Mouse (Mus musculus) neural tube, embryonic 13.5 days (tissue): ENCODE data around the gene Hspb11. TPM values are rescaled to one million over a fixed set of nuclear protein-coding genes. Genes with fewer than 3 reads are reported as not detected.

Source experiments
- ATAC-seq: fragments of 200-750 bp; cut with Nextera tagmentation; 2 replicates; pipeline ENCODE4 v1.8.0; 2017; ENCODE audit warnings: low read depth, mild to moderate bottlenecking, moderate TSS enrichment, moderate library complexity
- H3K27ac ChIP-seq: fragments of 300-500 bp; sonication (generic); replicated peaks from 2 replicates; pipeline ENCODE4 v1.5.1; 2015; ENCODE audit warnings: moderate library complexity, mild to moderate bottlenecking, inconsistent platforms
- H3K27me3 ChIP-seq: fragments of 300-500 bp; sonication (generic); 2 replicates; pipeline ENCODE4 v1.6.1; 2015; ENCODE audit warnings: mild to moderate bottlenecking, inconsistent platforms
- H3K36me3 ChIP-seq: fragments of 300-500 bp; sonication (generic); 2 replicates; pipeline ENCODE4 v1.6.1; 2015; ENCODE audit warnings: mild to moderate bottlenecking, inconsistent platforms
- H3K4me1 ChIP-seq: fragments of 300-500 bp; sonication (generic); replicated peaks from 2 replicates; pipeline ENCODE4 v1.6.1; 2015; ENCODE audit warnings: inconsistent platforms
- H3K4me2 ChIP-seq: fragments of 300-500 bp; sonication (generic); 2 replicates; pipeline ENCODE4 v1.6.1; 2015; ENCODE audit warnings: inconsistent platforms, mild to moderate bottlenecking, moderate library complexity
- H3K4me3 ChIP-seq: fragments of 300-500 bp; sonication (generic); 2 replicates; pipeline ENCODE4 v1.5.1; 2015; ENCODE audit warnings: mild to moderate bottlenecking, inconsistent platforms
- H3K9ac ChIP-seq: fragments of 300-500 bp; sonication (generic); 2 replicates; pipeline ENCODE4 v1.6.1; 2015; ENCODE audit warnings: moderate library complexity, mild to moderate bottlenecking, inconsistent platforms
- H3K9me3 ChIP-seq: fragments of 300-500 bp; sonication (generic); 2 replicates; pipeline ENCODE4 v1.6.1; 2016; ENCODE audit warnings: inconsistent platforms
- WGBS: fragments of 180-500 bp; shearing (Covaris S2); methylation state at CpG from one replicate; pipeline ENCODE4 v1.1.7; 2015; 5-methylcytosine and 5-hydroxymethylcytosine counted together
- polyA plus RNA-seq: library from polyadenylated mRNA; unstranded; fragments of >200 nt; fragmentation: Nextera tagmentation; extraction: Ambion mirVana; gene quantifications from 2 replicates; pipeline ENCODE4 v1.2.1, GENCODE M21; 2015

Hspb11 gene
- polyA plus RNA-seq = 47.1 and 51.6 TPM in 2 replicates

DNA sequence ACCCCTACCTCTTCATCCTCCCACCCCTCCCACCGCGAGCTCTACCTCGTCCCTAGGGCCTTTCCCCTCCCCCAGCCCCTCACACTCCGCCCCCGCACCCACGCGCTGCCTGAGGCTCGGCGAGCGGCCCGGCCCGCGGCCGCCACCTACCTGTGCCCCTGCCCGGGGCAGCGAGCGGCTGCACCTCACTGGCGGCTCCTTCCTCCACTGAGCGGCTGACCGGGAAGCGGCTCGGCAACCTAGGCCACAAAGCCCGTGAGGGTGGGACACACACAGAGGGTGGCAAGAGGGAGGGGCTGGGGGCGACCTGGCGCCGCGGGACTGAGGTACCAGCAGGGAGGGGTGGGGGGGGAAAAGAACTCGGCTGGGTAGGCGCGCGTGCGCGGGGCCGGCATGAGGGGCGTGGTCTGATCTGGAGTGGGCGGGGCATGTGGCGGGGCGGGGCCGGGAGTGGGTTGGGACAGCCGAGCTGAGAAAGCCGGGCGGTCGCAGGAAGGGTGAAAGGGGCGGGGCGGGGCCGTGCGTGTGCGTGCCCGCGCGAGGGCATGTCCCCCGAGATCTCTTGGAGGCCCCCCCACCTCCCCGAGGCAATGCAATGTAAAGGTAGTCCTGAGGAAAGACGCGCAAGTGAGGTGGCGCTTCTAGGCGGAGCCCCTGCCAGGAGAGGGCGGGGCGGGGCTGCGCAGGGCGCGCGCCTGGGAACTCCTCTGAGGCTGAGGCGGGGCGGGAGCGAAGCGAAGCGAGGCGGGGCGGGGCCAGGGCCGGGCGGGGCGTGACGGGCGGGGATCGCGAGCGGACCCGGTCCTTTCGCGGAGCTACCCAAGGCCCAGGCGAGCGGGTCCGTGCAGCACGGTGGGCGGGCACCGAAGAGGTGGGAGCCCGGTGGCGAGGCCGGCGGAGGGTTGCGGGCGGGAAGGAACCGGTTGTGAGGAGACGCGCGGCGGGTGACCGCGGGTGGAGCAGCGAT lies at the start of gene Hspb11, which contains the start of gene Lrrc42:
Gene Hspb11 (plus strand): TSS at position 469 of the 967 bp plus-strand sequence.
Gene Lrrc42 (minus strand): TSS at position 408 of the 967 bp plus-strand sequence.
- peak within 1 kb of the TSS; percentile 94 for H3K27ac ChIP-seq
- no peaks in the 10 kb centered on the region for H3K36me3 ChIP-seq
- peak within 1 kb of the TSS; percentile 69 for H3K4me2 ChIP-seq
- under 1% methylated on average over 91 of the region's 101 CpGs for WGBS
- peak; percentile 96 for ATAC-seq
- peaks cover 52% of the 10 kb centered on the region for H3K4me1 ChIP-seq
- H3K9ac ChIP-seq = peak within 1 kb of the TSS; percentile 85
- H3K4me3 ChIP-seq = peak within 1 kb of the TSS; percentile 80
- no peaks in the 10 kb centered on the region for H3K9me3 ChIP-seq
- H3K27me3 ChIP-seq = no peaks in the 10 kb centered on the region

DNA sequence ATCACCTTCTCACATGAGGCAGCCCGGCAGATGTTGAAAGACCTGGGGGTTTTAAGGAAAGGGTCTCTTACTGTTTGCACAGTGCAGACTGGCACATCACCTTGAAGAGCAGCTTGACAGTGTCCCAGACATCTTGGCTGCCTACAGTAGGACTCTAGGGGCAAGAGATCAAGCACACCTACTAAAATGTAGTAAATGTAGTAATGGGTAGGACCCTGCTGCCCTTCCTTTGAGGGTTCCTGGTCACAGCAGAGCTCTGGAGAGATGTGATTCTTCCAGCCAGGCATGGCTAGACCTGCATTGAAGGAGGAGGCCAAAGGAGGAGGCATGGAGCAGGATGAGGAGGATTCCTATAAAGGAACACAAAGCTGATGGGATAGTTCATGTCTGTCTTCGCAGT lies 46.4 kb upstream of the Hspb11 start:
- H3K27ac ChIP-seq = no peak overlapping the region
- H3K4me3 ChIP-seq = no peak overlapping the region
- H3K27me3 ChIP-seq = no peaks in the 10 kb centered on the region
- ATAC-seq = no peak
- no peak overlapping the region for H3K4me2 ChIP-seq
- WGBS = 95% methylated on average over 2 of the region's 2 CpGs
- peaks cover 71% of the 10 kb centered on the region for H3K36me3 ChIP-seq
- H3K9me3 ChIP-seq = no peaks in the 10 kb centered on the region
- H3K9ac ChIP-seq = no peak overlapping the region
- no peaks in the 10 kb centered on the region for H3K4me1 ChIP-seq

GRCm38 (mm10) chr4:107208880-107209279 lies 44.5 kb upstream of the Hspb11 start, which contains the start of gene Ldlrad1:
Gene Ldlrad1, plus strand, starts transcription at chr4:107209180.
- no peak within 1 kb of the TSS for H3K4me3 ChIP-seq
- H3K27ac ChIP-seq = no peak within 1 kb of the TSS
- H3K9me3 ChIP-seq = no peaks in the 10 kb centered on the region
- no peak for ATAC-seq
- WGBS = 95% methylated on average over 3 of the region's 3 CpGs
- no peak within 1 kb of the TSS for H3K9ac ChIP-seq
- H3K4me2 ChIP-seq = no peak within 1 kb of the TSS
- H3K4me1 ChIP-seq = no peaks in the 10 kb centered on the region; the same call in 1 of the 2 replicates
- no peaks in the 10 kb centered on the region for H3K27me3 ChIP-seq
- peaks cover 52% of the 10 kb centered on the region for H3K36me3 ChIP-seq

GRCm38 (mm10) chr4:107210483-107211097 lies 42.8 kb upstream of the Hspb11 start:
- Histone ChIP-seq H3K27ac (no peak overlapping the region), H3K9ac (no peak overlapping the region), H3K4me3 (no peak overlapping the region), H3K36me3 (peaks cover 35% of the 10 kb centered on the region), H3K4me2 (no peak overlapping the region), H3K9me3 (no peaks in the 10 kb centered on the region), H3K4me1 (no peaks in the 10 kb centered on the region; the same call in 1 of the 2 replicates), H3K27me3 (no peaks in the 10 kb centered on the region)
- ATAC-seq = no peak
- WGBS = 80% methylated on average over 5 of the region's 5 CpGs

DNA sequence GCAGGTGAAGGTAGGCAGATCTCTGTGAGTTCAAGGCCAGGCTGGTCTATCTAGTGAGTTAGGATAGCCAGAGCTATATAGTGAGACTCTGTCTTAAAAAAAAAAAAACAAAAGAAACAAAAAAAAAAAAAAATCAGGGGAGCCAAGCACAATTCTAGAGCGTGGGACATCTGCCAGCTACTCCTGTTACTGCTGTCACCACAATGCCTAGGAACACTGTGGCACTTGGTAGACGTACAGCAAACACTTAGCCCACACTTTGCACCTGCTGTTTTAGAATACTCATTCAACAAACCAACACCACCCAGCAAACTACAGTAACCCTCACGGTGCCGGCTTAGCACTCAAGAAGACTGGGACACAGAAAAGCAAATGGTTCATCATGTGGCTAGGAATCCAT lies 41.9 kb upstream of the Hspb11 start:
- WGBS = 79% methylated on average over 4 of the region's 4 CpGs
- H3K27ac ChIP-seq = no peak overlapping the region
- H3K27me3 ChIP-seq = no peaks in the 10 kb centered on the region
- H3K4me1 ChIP-seq = no peaks in the 10 kb centered on the region; the same call in 1 of the 2 replicates
- H3K4me2 ChIP-seq = no peak overlapping the region
- H3K36me3 ChIP-seq = peaks cover 27% of the 10 kb centered on the region
- no peak for ATAC-seq
- H3K4me3 ChIP-seq = no peak overlapping the region
- no peak overlapping the region for H3K9ac ChIP-seq
- H3K9me3 ChIP-seq = no peaks in the 10 kb centered on the region

DNA sequence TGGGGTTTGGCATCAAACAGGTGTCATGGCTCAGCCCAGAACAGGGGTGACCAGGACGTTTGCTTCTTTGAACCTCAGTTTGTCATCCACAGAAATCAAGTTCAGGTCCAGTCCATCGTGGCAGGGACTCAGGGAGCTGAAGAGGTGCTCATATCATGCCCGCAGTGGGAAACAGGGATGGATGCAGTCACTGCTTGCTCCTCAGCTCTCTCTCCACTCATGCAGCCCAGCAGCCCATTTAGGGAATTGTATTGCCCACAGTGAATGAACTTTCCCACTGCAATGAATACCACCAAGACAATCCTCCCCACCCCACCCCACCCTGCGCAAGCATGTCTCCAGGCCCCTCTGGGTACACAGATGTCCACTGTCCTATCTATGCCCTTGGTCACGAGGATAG lies 41.5 kb upstream of the Hspb11 start:
- Histone ChIP-seq H3K4me2 (no peak overlapping the region), H3K9ac (no peak overlapping the region), H3K9me3 (no peaks in the 10 kb centered on the region), H3K27me3 (no peaks in the 10 kb centered on the region), H3K36me3 (peaks cover 22% of the 10 kb centered on the region), H3K27ac (no peak overlapping the region), H3K4me3 (no peak overlapping the region), H3K4me1 (no peaks in the 10 kb centered on the region; the same call in 1 of the 2 replicates)
- 84% methylated on average over 5 of the region's 5 CpGs for WGBS
- ATAC-seq = no peak

- Histone ChIP-seq H3K4me2 (no peak overlapping the region), H3K27me3 (no peaks in the 10 kb centered on the region), H3K27ac (no peak overlapping the region), H3K4me1 (no peaks in the 10 kb centered on the region; the same call in 1 of the 2 replicates), H3K36me3 (peaks cover 12% of the 10 kb centered on the region), H3K9me3 (no peaks in the 10 kb centered on the region), H3K9ac (no peak overlapping the region), H3K4me3 (no peak overlapping the region)
- WGBS = 72% methylated on average over 12 of the region's 12 CpGs
- ATAC-seq = no peak
Observed at GRCm38 (mm10) chr4:107213279-107214011, 39.9 kb upstream of the Hspb11 start.

- Histone ChIP-seq H3K27me3 (no peaks in the 10 kb centered on the region), H3K27ac (no peak overlapping the region), H3K9me3 (no peaks in the 10 kb centered on the region), H3K4me1 (no peaks in the 10 kb centered on the region; the same call in 1 of the 2 replicates), H3K36me3 (no peaks in the 10 kb centered on the region), H3K4me2 (no peak overlapping the region), H3K4me3 (no peak overlapping the region), H3K9ac (no peak overlapping the region)
- WGBS = 88% methylated on average over 9 of the region's 9 CpGs
- no peak for ATAC-seq
Observed at GRCm38 (mm10) chr4:107217574-107217973, 35.8 kb upstream of the Hspb11 start.

GRCm38 (mm10) chr4:107221524-107221923 lies 31.9 kb upstream of the Hspb11 start:
- Histone ChIP-seq H3K4me3 (no peak overlapping the region), H3K27ac (no peak overlapping the region), H3K9me3 (no peaks in the 10 kb centered on the region), H3K27me3 (no peaks in the 10 kb centered on the region), H3K36me3 (no peaks in the 10 kb centered on the region), H3K4me1 (no peaks in the 10 kb centered on the region), H3K9ac (no peak overlapping the region), H3K4me2 (no peak overlapping the region)
- no peak for ATAC-seq
- WGBS = 89% methylated on average over 5 of the region's 5 CpGs

GRCm38 (mm10) chr4:107223225-107224204 lies 29.9 kb upstream of the Hspb11 start:
- WGBS = 84% methylated on average over 11 of the region's 11 CpGs
- Histone ChIP-seq H3K4me2 (no peak overlapping the region), H3K27me3 (no peaks in the 10 kb centered on the region), H3K9ac (no peak overlapping the region), H3K27ac (no peak overlapping the region), H3K36me3 (no peaks in the 10 kb centered on the region), H3K4me3 (no peak overlapping the region), H3K4me1 (no peaks in the 10 kb centered on the region), H3K9me3 (no peaks in the 10 kb centered on the region)
- ATAC-seq = no peak

- no peak for ATAC-seq
Observed at GRCm38 (mm10) chr4:107226313-107226712, 27.1 kb upstream of the Hspb11 start.

More at GRCm38 (mm10) chr4:107226313-107226712, 27.1 kb upstream of the Hspb11 start:
- no peaks in the 10 kb centered on the region for H3K27me3 ChIP-seq
- 94% methylated on average over 2 of the region's 2 CpGs for WGBS
- no peaks in the 10 kb centered on the region for H3K4me1 ChIP-seq
- H3K9me3 ChIP-seq = no peaks in the 10 kb centered on the region
- peaks cover 7% of the 10 kb centered on the region for H3K36me3 ChIP-seq
- H3K27ac ChIP-seq = no peak overlapping the region
- H3K4me3 ChIP-seq = no peak overlapping the region
- no peak overlapping the region for H3K9ac ChIP-seq
- H3K4me2 ChIP-seq = no peak overlapping the region
